Mouse (Mus musculus) midbrain, embryonic 14.5 days (tissue): ENCODE measurements around the gene Calm2. TPM values are rescaled to one million over a fixed set of nuclear protein-coding genes. Genes with fewer than 3 reads are reported as not detected.

ENCODE experiments used
- ATAC-seq: fragments of 200-750 bp; cut with Nextera tagmentation; 2 replicates; pipeline ENCODE4 v1.8.0; 2017; ENCODE audit warnings: moderate number of reproducible peaks, moderate library complexity; ENCODE audit not compliant: low FRiP score, low TSS enrichment
- DNase-seq: peaks from one replicate; pipeline ENCODE4 v3.0.0-alpha.2; 2015
- H3K27ac ChIP-seq: fragments of 300-500 bp; sonication (generic); replicated peaks from 2 replicates; pipeline ENCODE4 v1.5.1; 2014; ENCODE audit warnings: mild to moderate bottlenecking, low read depth, low read length, moderate library complexity
- H3K27me3 ChIP-seq: fragments of 300-500 bp; sonication (generic); 2 replicates; pipeline ENCODE4 v1.6.1; 2014; ENCODE audit warnings: low read length, control low read depth, mixed read lengths; ENCODE audit not compliant: control insufficient read depth, insufficient read depth
- H3K36me3 ChIP-seq: fragments of 300-500 bp; sonication (generic); 2 replicates; pipeline ENCODE4 v1.6.1; 2014; ENCODE audit warnings: low read length, control low read depth; ENCODE audit not compliant: control insufficient read depth, insufficient read depth
- H3K4me1 ChIP-seq: fragments of 300-500 bp; sonication (generic); 2 replicates; pipeline ENCODE4 v1.6.1; 2014; ENCODE audit warnings: mild to moderate bottlenecking, antibody characterized with exemption, low read length, control low read depth; ENCODE audit not compliant: control insufficient read depth, insufficient read depth
- H3K4me2 ChIP-seq: fragments of 300-500 bp; sonication (generic); 2 replicates; pipeline ENCODE4 v1.6.1; 2014; ENCODE audit warnings: mild to moderate bottlenecking, low read length, moderate library complexity
- H3K4me3 ChIP-seq: fragments of 300-500 bp; sonication (generic); replicated peaks from 2 replicates; pipeline ENCODE4 v1.5.1; 2014; ENCODE audit warnings: low read depth, low read length
- H3K9ac ChIP-seq: fragments of 300-500 bp; sonication (generic); replicated peaks from 2 replicates; pipeline ENCODE4 v1.6.1; 2014; ENCODE audit warnings: mild to moderate bottlenecking, low read length, moderate library complexity
- H3K9me3 ChIP-seq: fragments of 300-500 bp; sonication (generic); 2 replicates; pipeline ENCODE4 v1.6.1; 2016; ENCODE audit warnings: low read length, control low read depth, mixed read lengths; ENCODE audit not compliant: control insufficient read depth
- WGBS: fragments of 180-500 bp; shearing (Covaris S2); extraction: QIAGEN DNeasy Blood & Tissue Kit; methylation state at CpG from one replicate; pipeline ENCODE4 v1.1.7; 2014; 5-methylcytosine and 5-hydroxymethylcytosine counted together
- polyA plus RNA-seq: library from polyadenylated mRNA; unstranded; fragments of >200 nt; fragmentation: Nextera tagmentation; extraction: Ambion mirVana; gene quantifications from 2 replicates; pipeline ENCODE4 v1.2.1, GENCODE M21; 2014

Calm2 gene
- polyA plus RNA-seq, 1 experiment from 2014 or later: 1,972 TPM

DNA sequence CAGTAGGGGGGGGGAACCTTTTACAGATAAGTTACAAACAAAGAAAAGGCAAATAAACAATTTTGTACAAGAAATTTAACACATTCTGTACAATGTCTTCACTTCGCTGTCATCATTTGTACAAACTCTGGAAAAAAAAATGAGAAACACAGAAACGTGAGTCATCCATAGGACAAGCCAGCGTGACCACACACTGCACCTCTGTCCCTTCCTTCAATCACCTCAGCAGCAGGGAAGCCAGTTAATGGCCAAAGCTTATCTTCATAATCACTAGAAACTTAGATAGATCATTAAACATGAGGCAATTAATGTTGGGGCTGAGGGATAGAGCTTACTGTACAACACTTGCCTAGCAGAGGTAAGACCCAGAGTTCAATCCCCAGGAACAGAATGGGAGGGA is 12.8 kb downstream of the Calm2 start:
- Histone ChIP-seq H3K4me3 (no peak overlapping the region), H3K4me2 (no peak overlapping the region), H3K9me3 (no peaks in the 10 kb centered on the region), H3K9ac (no peak overlapping the region), H3K36me3 (peaks cover 52% of the 10 kb centered on the region), H3K27ac (no peak overlapping the region), H3K4me1 (no peaks in the 10 kb centered on the region), H3K27me3 (no peaks in the 10 kb centered on the region)
- DNase-seq (no peak), ATAC-seq (no peak)
- WGBS: 91% methylated on average over 3 of the region's 3 CpGs

DNA sequence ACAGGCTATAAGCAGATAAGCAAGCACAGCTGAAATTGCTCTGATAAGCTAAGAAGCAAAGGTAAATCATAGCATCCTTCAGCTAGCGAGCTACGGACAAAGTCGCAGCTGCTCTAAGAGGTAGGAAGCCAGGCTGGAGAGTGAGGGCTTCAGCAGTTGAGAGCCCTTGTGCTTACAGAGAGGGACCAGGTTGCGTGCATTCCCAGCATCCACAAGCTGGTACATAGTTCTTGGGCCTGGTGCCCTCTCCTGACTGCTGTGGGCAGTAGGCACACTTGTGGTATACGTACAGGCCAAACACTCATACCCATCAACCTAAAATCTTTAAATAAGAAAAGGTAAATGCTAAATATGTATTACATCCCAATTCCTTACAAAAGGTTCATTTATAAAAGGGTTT is 14.0 kb downstream of the Calm2 start:
- Histone ChIP-seq H3K4me2 (no peak overlapping the region), H3K4me1 (no peaks in the 10 kb centered on the region), H3K27ac (no peak overlapping the region), H3K36me3 (peaks cover 52% of the 10 kb centered on the region), H3K9me3 (no peaks in the 10 kb centered on the region), H3K4me3 (no peak overlapping the region), H3K9ac (no peak overlapping the region), H3K27me3 (no peaks in the 10 kb centered on the region)
- ATAC-seq (no peak), DNase-seq (no peak)
- 95% methylated on average over 5 of the region's 5 CpGs for WGBS

DNA sequence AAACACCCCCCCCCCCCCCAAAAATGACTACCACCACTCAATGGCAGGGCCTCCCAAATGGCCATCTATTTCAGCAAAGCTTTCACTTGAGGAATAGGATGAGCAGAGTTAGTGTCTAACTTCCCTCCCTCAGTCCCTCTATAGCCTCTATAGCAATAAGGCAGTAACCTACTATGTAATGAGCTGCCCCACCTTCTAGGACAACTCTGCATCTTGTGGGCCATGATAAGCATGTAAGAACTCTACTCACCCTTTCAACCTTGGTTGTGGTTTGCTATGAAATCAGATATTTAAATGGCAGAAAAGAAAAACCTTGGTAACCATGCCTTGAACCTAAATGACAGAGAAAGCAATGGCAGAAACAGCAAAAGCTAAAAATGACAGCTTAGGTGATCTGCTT is 14.4 kb downstream of the Calm2 start:
- H3K9ac ChIP-seq: no peak overlapping the region
- H3K4me3 ChIP-seq: no peak overlapping the region
- H3K9me3 ChIP-seq: no peaks in the 10 kb centered on the region
- H3K27me3 ChIP-seq: no peaks in the 10 kb centered on the region
- H3K27ac ChIP-seq: no peak overlapping the region
- H3K4me2 ChIP-seq: no peak overlapping the region
- ATAC-seq (no peak), DNase-seq (no peak)
- 0 out of 2 replicates have a peak, but pooled peaks cover 3% of the 10 kb centered on the region for H3K4me1 ChIP-seq
- peaks cover 52% of the 10 kb centered on the region for H3K36me3 ChIP-seq

DNA sequence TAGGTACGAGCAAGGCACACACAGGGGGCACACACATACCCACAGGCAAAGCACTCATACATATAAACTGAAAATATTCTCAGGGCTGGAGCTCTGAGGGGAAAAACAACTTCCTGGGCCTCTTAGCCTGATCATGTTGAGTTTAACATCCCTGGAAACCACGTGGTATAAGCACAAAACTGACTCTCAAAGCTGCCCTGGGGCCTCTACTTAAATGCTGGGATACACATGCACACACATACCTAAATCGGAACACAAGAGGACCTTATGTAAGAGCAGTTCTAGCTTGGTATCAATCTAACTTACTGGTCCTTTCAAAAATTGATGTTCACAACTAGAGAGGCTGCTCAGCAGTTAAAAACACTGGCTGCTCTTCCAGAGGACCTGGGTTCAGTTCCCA is 17.3 kb downstream of the Calm2 start:
- H3K4me3 ChIP-seq: no peak overlapping the region
- 0 out of 2 replicates have a peak, but pooled peaks cover 3% of the 10 kb centered on the region for H3K4me1 ChIP-seq
- H3K36me3 ChIP-seq: peaks cover 37% of the 10 kb centered on the region
- 85% methylated on average over 3 of the region's 3 CpGs for WGBS
- no peak for DNase-seq
- no peak for ATAC-seq
- H3K4me2 ChIP-seq: no peak overlapping the region
- no peaks in the 10 kb centered on the region for H3K27me3 ChIP-seq
- no peak overlapping the region for H3K9ac ChIP-seq
- no peaks in the 10 kb centered on the region for H3K9me3 ChIP-seq
- H3K27ac ChIP-seq: no peak overlapping the region

DNA sequence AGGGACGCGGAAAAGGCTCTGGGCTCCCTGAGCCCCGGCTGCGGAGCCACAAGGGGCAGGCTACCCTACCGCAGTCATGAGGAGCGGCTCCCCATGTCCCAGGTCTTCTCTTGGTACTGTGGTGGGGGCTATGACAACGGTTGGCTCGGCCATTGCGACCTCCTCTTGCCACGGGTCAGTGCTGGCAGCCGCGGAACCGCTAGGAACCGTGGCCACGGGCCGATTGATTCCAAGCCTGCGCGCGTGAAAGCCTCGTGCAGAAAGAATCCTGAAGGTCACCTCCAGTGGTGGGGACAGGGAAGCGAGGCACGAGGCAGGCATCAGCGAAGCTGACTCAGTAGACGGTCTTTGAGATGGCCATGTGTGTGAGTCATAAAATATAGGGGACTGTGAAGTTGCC is 19.2 kb downstream of the Calm2 start, which contains the start of gene Stpg4:
Stpg4 (minus strand) TSS at position 231 of the 400 bp plus-strand sequence.
- WGBS: 36% methylated on average over 24 of the region's 24 CpGs
- H3K27me3 ChIP-seq: no peaks in the 10 kb centered on the region
- peaks cover 23% of the 10 kb centered on the region for H3K36me3 ChIP-seq
- peak; percentile 33 for DNase-seq
- H3K4me2 ChIP-seq: 0 out of 2 replicates have a peak within 1 kb of the TSS, but pooled peaks have one; percentile 1
- no peak within 1 kb of the TSS for H3K9ac ChIP-seq
- H3K4me1 ChIP-seq: 0 out of 2 replicates have a peak, but pooled peaks cover 3% of the 10 kb centered on the region
- H3K27ac ChIP-seq: no peak within 1 kb of the TSS
- H3K4me3 ChIP-seq: no peak within 1 kb of the TSS
- no peaks in the 10 kb centered on the region for H3K9me3 ChIP-seq
- ATAC-seq: no peak

DNA sequence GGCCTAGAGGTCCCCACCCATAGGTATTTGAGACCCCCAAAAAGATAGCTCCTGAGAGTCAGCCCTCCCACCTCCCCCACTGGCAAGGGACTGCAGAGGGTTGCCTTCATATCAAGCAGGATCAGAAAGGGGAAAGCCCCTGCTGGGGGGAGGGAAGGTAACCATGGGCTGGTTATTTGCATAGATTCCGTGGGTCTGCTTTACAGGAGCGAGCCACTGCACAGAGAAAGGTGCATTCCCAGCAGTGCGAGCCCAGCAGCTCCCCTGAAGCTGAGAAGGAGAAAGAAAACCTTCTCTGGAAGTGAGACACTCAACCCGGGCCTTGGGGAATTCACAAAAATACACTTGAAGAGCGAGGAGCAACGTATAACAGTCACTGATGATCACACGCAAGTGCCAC is 28.7 kb downstream of the Calm2 start:
- H3K36me3 ChIP-seq: no peaks in the 10 kb centered on the region
- DNase-seq: no peak
- no peaks in the 10 kb centered on the region for H3K27me3 ChIP-seq
- H3K4me1 ChIP-seq: no peaks in the 10 kb centered on the region
- no peak for ATAC-seq
- H3K4me2 ChIP-seq: no peak overlapping the region
- no peaks in the 10 kb centered on the region for H3K9me3 ChIP-seq
- H3K27ac ChIP-seq: no peak overlapping the region
- no peak overlapping the region for H3K9ac ChIP-seq
- WGBS: 75% methylated on average over 7 of the region's 7 CpGs
- no peak overlapping the region for H3K4me3 ChIP-seq

- no peaks in the 10 kb centered on the region for H3K36me3 ChIP-seq
- H3K27ac ChIP-seq: no peak overlapping the region
- DNase-seq: no peak
- H3K9me3 ChIP-seq: no peaks in the 10 kb centered on the region
- no peaks in the 10 kb centered on the region for H3K4me1 ChIP-seq
- H3K4me2 ChIP-seq: no peak overlapping the region
- H3K9ac ChIP-seq: no peak overlapping the region
- no peak overlapping the region for H3K4me3 ChIP-seq
- 84% methylated on average over 4 of the region's 4 CpGs for WGBS
- no peak for ATAC-seq
- no peaks in the 10 kb centered on the region for H3K27me3 ChIP-seq
Measured at GRCm38 (mm10) chr17:87406646-87407045, 40.1 kb downstream of the Calm2 start.

- Histone ChIP-seq H3K9ac (no peak overlapping the region), H3K27ac (no peak overlapping the region), H3K27me3 (no peaks in the 10 kb centered on the region), H3K36me3 (no peaks in the 10 kb centered on the region), H3K4me1 (no peaks in the 10 kb centered on the region), H3K4me3 (no peak overlapping the region), H3K4me2 (no peak overlapping the region), H3K9me3 (no peaks in the 10 kb centered on the region)
- ATAC-seq: no peak
- WGBS: 84% methylated on average over 11 of the region's 11 CpGs
- DNase-seq: no peak
Measured at GRCm38 (mm10) chr17:87405576-87405975, 41.2 kb downstream of the Calm2 start.

DNA sequence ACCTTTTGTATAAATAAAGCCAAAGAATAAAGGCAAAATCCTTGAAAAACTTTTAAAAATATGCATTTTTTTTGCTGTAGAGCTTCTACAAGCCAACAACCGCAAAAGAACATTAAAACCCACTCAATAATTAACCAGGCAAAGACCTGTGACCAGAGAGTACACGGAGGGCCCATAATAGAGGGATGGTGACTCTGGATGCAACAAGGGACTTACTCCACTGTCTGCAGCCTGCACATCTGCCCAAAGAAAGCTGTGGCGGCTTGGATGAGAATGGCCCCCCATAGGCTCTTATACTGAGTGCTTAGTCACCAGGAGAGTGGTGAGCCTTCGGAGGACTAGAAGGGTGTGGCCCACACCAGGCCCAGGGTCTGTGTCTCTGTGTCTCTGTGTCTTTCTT is 43.3 kb downstream of the Calm2 start:
- Histone ChIP-seq H3K27ac (no peak overlapping the region), H3K27me3 (no peaks in the 10 kb centered on the region), H3K4me2 (no peak overlapping the region), H3K9me3 (no peaks in the 10 kb centered on the region), H3K4me3 (no peak overlapping the region), H3K36me3 (no peaks in the 10 kb centered on the region), H3K9ac (no peak overlapping the region), H3K4me1 (no peaks in the 10 kb centered on the region)
- 79% methylated on average over 4 of the region's 4 CpGs for WGBS
- DNase-seq (no peak), ATAC-seq (no peak)
